Mouse (Mus musculus): ENCODE measurements around the gene Mrm2. TPM values are rescaled to one million over a fixed set of nuclear protein-coding genes. Genes with fewer than 3 reads are reported as not detected.

The Mrm2 gene
- 14.2 and 14.5 TPM in 2 replicates for polyA plus RNA-seq (2012; rRNA removed)

DNA sequence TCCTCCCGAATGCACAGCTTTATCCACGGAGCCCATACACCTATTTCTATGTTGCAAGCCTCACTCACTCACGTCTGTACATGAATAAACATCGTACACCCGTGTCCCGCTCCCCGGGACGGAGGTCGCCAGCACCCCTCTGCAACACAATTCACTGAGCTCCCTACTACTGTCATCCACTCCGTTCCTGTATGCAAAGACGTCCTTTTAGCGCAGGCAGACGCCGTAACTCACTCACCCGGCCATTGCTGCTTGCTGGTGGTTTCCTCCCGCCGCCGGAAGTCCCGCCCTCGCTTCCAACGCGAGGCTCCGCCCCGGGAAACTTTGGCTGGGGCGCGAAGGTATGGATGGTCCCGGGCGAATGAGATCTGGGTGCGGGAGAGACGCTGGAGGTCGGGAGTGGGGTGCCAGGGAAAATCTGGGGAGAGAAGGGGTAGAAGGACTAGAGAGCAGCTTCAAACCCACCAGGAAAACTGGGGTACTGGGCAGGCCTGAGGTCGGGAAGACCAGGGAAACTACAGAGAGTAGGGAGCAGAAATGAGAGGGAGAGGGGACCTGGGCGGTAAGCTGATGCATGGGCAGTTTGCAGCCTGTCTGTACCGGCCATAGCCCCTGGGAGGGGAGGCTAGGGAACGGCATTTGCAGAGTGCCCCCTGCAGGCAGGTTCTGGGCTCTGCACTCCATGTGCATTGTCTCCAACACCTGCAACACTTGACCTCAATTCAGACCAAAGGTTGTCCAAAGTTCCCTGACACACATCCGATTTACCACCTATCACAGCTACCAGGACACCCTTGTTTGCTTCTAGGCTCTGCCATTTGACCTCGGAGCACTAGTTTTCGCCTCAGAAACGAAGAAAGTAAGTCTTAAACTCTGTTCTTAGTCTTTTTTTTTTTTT is at the start of gene Mrm2:
Gene Mrm2 (minus strand): TSS at position 284 of the 898 bp plus-strand sequence.

DNA sequence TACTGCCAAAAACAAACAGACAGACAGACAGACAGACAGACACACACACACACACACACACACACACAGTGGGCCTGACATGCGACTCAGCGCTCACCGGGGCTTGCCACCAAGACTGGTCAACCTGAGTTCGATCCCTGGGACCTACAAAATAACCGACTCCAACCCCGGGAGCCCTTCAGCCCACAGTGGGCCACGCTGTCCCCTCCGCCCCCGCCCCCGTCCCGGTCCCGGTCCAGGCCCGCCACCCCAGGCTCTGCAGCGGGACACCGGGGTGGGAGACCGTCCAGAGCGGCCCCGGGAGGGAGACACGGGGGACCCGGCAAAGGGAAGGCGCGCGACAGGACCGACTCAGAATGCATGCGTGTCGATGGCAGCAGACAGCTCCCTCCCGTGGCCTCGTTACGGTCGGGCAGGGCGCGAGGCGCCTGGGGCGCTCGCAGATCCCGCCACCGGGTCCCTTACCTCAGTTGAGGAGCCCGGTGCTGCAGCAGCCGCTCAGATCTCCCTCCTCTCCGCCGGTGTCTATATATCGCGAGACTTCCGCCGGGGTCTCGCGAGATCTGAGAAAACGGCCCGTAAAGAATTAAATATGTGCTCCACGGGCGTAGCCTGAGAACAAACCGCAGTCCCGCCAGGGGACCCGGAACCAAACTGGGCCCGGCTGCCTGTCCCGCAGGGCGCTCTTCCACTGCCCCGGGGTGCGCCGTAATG is 10.5 kb downstream of the Mrm2 start, which contains the start of the genes Mad1l1 and Nudt1:
Gene Mad1l1 (minus strand): TSS at position 511 of the 714 bp plus-strand sequence.
Gene Nudt1 (plus strand): TSS at position 615 of the 714 bp plus-strand sequence.

Other genes with a start within 250 kb of the Mrm2 start
- gene Mad1l1, start 10.3 kb downstream of the Mrm2 start, polyA plus RNA-seq (2012; rRNA removed): 29.2 and 29.5 TPM in 2 replicates
- gene Nudt1, start 10.2 kb downstream of the Mrm2 start, polyA plus RNA-seq (2012; rRNA removed): 22.0 and 25.6 TPM in 2 replicates
- gene Snx8, start 57.4 kb upstream of the Mrm2 start, polyA plus RNA-seq (2012; rRNA removed): 21.3 and 25.4 TPM in 2 replicates
- gene Eif3b, start 87.4 kb upstream of the Mrm2 start, polyA plus RNA-seq (2012; rRNA removed): 113 and 124 TPM in 2 replicates
- gene Gm4869, start 113.7 kb upstream of the Mrm2 start, polyA plus RNA-seq (2012; rRNA removed): 0.09 TPM in 2 replicates
- gene Chst12, start 173.7 kb upstream of the Mrm2 start, polyA plus RNA-seq (2012; rRNA removed): 9.6 and 14.9 TPM in 2 replicates
- gene Grifin, start 233.2 kb upstream of the Mrm2 start, polyA plus RNA-seq (2012; rRNA removed): 0.29 and 0.31 TPM in 2 replicates